Mouse (Mus musculus): Measurements from ENCODE around the gene Nlrc3.
"Not testable (repeated sequence)": the region's sequence is repeated elsewhere in the genome, so short reads cannot be mapped to it uniquely, and the experiment has no call there.

Nlrc3 gene

GRCm38 (mm10) chr16:3976251-3976671, at the start of gene Nlrc3:
Gene Nlrc3 (minus strand): TSS chr16:3976632.
- DNase-seq (ENCODE audit: low read depth, low spot score), result peak; percentile 71

GRCm38 (mm10) chr16:4022719-4023118, 46.3 kb upstream of the Nlrc3 start:
- no peak for DNase-seq (ENCODE audit: low read depth, low spot score)

GRCm38 (mm10) chr16:4021241-4021640, 44.8 kb upstream of the Nlrc3 start:
- no peak for DNase-seq (ENCODE audit: low read depth, low spot score)

GRCm38 (mm10) chr16:4017466-4017865, 41.0 kb upstream of the Nlrc3 start:
- DNase-seq (ENCODE audit: low read depth, low spot score), result not testable (repeated sequence)

GRCm38 (mm10) chr16:4016786-4017185, 40.4 kb upstream of the Nlrc3 start:
- not testable (repeated sequence) for DNase-seq (ENCODE audit: low read depth, low spot score)

GRCm38 (mm10) chr16:4014040-4014668, 37.7 kb upstream of the Nlrc3 start:
- DNase-seq (ENCODE audit: low read depth, low spot score), result no peak

GRCm38 (mm10) chr16:4012882-4013570, 36.6 kb upstream of the Nlrc3 start:
- no peak for DNase-seq (ENCODE audit: low read depth, low spot score)

- peak; percentile 98 for DNase-seq (ENCODE audit: low read depth, low spot score)
Measured at GRCm38 (mm10) chr16:4003489-4004398, 27.3 kb upstream of the Nlrc3 start, which contains the start of gene Slx4. Gene Slx4 (minus strand): TSS chr16:4003770.

GRCm38 (mm10) chr16:3988410-3988809, 12.0 kb upstream of the Nlrc3 start:
- peak; percentile 58 for DNase-seq (ENCODE audit: low read depth, low spot score)

- DNase-seq (ENCODE audit: low read depth, low spot score), result no peak
Measured at GRCm38 (mm10) chr16:3983146-3983700, 6.8 kb upstream of the Nlrc3 start.

- DNase-seq (ENCODE audit: low read depth, low spot score), result peak; percentile 30
Measured at GRCm38 (mm10) chr16:3982173-3982572, 5.7 kb upstream of the Nlrc3 start.

GRCm38 (mm10) chr16:3976712-3977111, 280 bp upstream of the Nlrc3 start:
- no peak for DNase-seq (ENCODE audit: low read depth, low spot score)

GRCm38 (mm10) chr16:3975658-3976057, 774 bp downstream of the Nlrc3 start:
- DNase-seq (ENCODE audit: low read depth, low spot score), result peak; percentile 28

GRCm38 (mm10) chr16:3974456-3974855, 2.0 kb downstream of the Nlrc3 start:
- not testable (repeated sequence) for DNase-seq (ENCODE audit: low read depth, low spot score)

GRCm38 (mm10) chr16:3965534-3965933, 10.9 kb downstream of the Nlrc3 start:
- no peak for DNase-seq (ENCODE audit: low read depth, low spot score)

- DNase-seq (ENCODE audit: low read depth, low spot score), result no peak
Measured at GRCm38 (mm10) chr16:3964990-3965389, 11.4 kb downstream of the Nlrc3 start.

GRCm38 (mm10) chr16:3959261-3959660, 17.2 kb downstream of the Nlrc3 start:
- DNase-seq (ENCODE audit: low read depth, low spot score), result no peak

GRCm38 (mm10) chr16:3956369-3956768, 20.1 kb downstream of the Nlrc3 start:
- DNase-seq (ENCODE audit: low read depth, low spot score), result no peak

- no peak for DNase-seq (ENCODE audit: low read depth, low spot score)
Measured at GRCm38 (mm10) chr16:3951141-3951540, 25.3 kb downstream of the Nlrc3 start.

- DNase-seq (ENCODE audit: low read depth, low spot score), result peak; percentile 21
Measured at GRCm38 (mm10) chr16:3934701-3935100, 41.7 kb downstream of the Nlrc3 start.

- no peak for DNase-seq (ENCODE audit: low read depth, low spot score)
Measured at GRCm38 (mm10) chr16:3934091-3934490, 42.3 kb downstream of the Nlrc3 start.

GRCm38 (mm10) chr16:3933536-3933935, 42.9 kb downstream of the Nlrc3 start:
- peak; percentile 11 for DNase-seq (ENCODE audit: low read depth, low spot score)
